Mouse (Mus musculus) layer of hippocampus, postnatal 14 days (tissue): ENCODE results near the gene Cfap157. TPM values are rescaled to one million over a fixed set of nuclear protein-coding genes. Genes with fewer than 3 reads are reported as not detected.

ENCODE experiments used
- DNase-seq, 2 experiments: peaks; one replicate each; pipeline ENCODE4 v3.0.0; 2021 to 2022; ENCODE audit warnings: low spot score in 2 of 2, mixed read lengths in 1 of 2
- long read RNA-seq, 2 experiments: library from polyadenylated mRNA; stranded (forward); transcript quantifications; one replicate each; pipeline ENCODE4 v2.0.0; 2021
- total RNA-seq, 2 experiments: library from RNA; stranded (reverse); gene quantifications; 2 replicates each; pipeline ENCODE4 v1.2.3; 2021

The Cfap157 gene
- 1 to 10 TPM in 1 of 2 experiments, under 1 TPM in 1; 0.21 to 1.2 TPM for total RNA-seq
- long read RNA-seq, experiment 1, partial matches to known transcripts, result 0 of 2 reads
- long read RNA-seq, experiment 1, other reads (novel, unspliced or antisense), result 2 of 2 reads
- long read RNA-seq, experiment 2, partial matches to known transcripts, result 0 of 1 reads
- long read RNA-seq, experiment 2, other reads (novel, unspliced or antisense), result 0 of 1 reads

GRCm38 (mm10) chr2:32784048-32784681, at the start of gene Cfap157:
Gene Cfap157, minus strand, starts transcription at chr2:32784428.
- no peak for DNase-seq

GRCm38 (mm10) chr2:32828979-32829676, 44.9 kb upstream of the Cfap157 start:
- no peak for DNase-seq

- DNase-seq, result no peak
These were observed 41.6 kb upstream of the Cfap157 start for GRCm38 (mm10) chr2:32825796-32826195.

GRCm38 (mm10) chr2:32824778-32825177, 40.5 kb upstream of the Cfap157 start:
- no peak for DNase-seq

GRCm38 (mm10) chr2:32824181-32824580, 40.0 kb upstream of the Cfap157 start:
- DNase-seq, result no peak

GRCm38 (mm10) chr2:32823579-32824154, 39.4 kb upstream of the Cfap157 start:
- no peak for DNase-seq

GRCm38 (mm10) chr2:32823153-32823552, 38.9 kb upstream of the Cfap157 start:
- no peak for DNase-seq

- no peak for DNase-seq
These were observed 38.4 kb upstream of the Cfap157 start for GRCm38 (mm10) chr2:32822643-32823042.

- DNase-seq, result peak in 1 of 2 experiments; percentile 34
These were observed 37.0 kb upstream of the Cfap157 start for GRCm38 (mm10) chr2:32821041-32821802.

GRCm38 (mm10) chr2:32818208-32818607, 34.0 kb upstream of the Cfap157 start:
- no peak for DNase-seq

- DNase-seq, result no peak
These were observed 33.4 kb upstream of the Cfap157 start for GRCm38 (mm10) chr2:32817589-32817988.

- DNase-seq, result peak; percentile 62 to 86
These were observed 32.8 kb upstream of the Cfap157 start for GRCm38 (mm10) chr2:32816946-32817581.

GRCm38 (mm10) chr2:32816497-32816896, 32.3 kb upstream of the Cfap157 start:
- no peak for DNase-seq

GRCm38 (mm10) chr2:32811959-32812358, 27.7 kb upstream of the Cfap157 start:
- no peak for DNase-seq

GRCm38 (mm10) chr2:32808816-32809566, 24.8 kb upstream of the Cfap157 start:
- no peak for DNase-seq

- DNase-seq, result no peak
These were observed 14.2 kb upstream of the Cfap157 start for GRCm38 (mm10) chr2:32798251-32798962.

- DNase-seq, result no peak
These were observed 11.7 kb upstream of the Cfap157 start for GRCm38 (mm10) chr2:32795748-32796418.

- no peak for DNase-seq
These were observed 7.1 kb upstream of the Cfap157 start for GRCm38 (mm10) chr2:32791297-32791696.

GRCm38 (mm10) chr2:32788581-32788980, 4.4 kb upstream of the Cfap157 start:
- no peak for DNase-seq
